Mouse (Mus musculus) CH12F3 (cell line): ENCODE data around the gene Btbd35f29.
"Not testable (repeated sequence)": the region's sequence is repeated elsewhere in the genome, so short reads cannot be mapped to it uniquely, and the experiment has no call there.

Experiments used
- in situ Hi-C: fragments of 300-500 bp; cut with MboI; formaldehyde crosslinking; loops from 2 replicates; pipeline ENCODE4 v1.14.3; 2020; ENCODE audit warnings: low sequenced_read_pairs

Gene Btbd35f29

DNA sequence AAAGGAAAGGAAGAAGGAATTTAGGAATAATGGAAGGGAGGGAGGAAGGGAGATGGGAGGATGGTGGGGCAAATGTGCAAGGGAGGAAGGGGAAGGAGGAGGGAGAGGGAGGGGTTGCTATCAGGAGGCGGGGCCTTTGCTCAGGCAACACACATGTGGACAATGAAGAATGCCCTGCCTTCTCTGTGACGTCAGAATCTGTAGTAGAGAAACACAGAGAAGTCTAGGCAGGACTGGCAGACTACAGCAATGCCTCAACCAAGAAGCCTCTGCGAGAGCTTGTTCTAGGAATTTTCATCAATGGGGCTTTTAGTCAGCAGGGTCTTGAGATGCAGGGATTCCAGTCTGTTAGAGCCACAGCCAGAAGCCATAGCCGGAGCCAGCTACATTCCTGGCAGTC lies at the start of gene Btbd35f29:
TSS of gene Btbd35f29 (plus strand) at position 301 of the 400 bp plus-strand sequence.
- in situ Hi-C loops = not testable (repeated sequence)

DNA sequence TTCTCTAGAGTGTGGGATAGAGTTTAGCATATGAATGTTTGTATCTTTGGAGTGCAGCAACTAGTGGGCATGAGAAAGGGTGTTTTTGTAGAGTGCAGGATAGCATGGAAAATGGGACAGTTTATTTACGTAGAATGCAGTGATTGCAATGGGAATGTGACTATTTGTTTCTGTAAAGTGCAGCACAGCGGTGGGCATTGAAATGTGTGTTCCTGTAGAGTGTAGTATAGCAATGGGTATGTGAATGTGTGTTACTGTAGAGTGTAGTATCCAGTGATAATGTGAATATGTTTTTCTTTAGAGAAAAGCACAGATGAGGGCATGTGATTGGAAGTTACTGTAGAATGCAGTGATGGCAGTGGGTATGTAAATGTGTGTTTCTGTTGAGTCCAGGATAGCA lies 23.9 kb downstream of the Btbd35f29 start:
- in situ Hi-C loops = not testable (repeated sequence)

DNA sequence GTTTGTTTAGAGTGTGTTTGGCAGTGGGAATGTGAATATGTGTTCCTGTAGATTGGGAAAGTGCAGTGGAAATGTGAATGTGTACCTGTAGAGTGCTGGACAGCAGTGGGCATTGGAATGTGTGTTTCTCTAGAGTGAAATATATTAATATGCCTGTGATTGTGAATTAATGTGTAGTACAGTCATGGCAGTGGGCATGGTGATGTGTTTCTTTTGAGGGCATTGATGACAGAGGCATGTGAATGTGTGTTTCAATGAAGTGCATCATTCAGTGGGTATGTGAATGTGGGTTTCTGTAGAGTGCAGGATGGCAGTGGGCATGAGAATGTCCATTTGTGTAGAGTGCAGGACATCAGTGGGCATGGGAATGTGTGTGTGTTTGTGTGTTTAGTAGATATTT lies 27.7 kb downstream of the Btbd35f29 start:
- in situ Hi-C loops = not testable (repeated sequence)

DNA sequence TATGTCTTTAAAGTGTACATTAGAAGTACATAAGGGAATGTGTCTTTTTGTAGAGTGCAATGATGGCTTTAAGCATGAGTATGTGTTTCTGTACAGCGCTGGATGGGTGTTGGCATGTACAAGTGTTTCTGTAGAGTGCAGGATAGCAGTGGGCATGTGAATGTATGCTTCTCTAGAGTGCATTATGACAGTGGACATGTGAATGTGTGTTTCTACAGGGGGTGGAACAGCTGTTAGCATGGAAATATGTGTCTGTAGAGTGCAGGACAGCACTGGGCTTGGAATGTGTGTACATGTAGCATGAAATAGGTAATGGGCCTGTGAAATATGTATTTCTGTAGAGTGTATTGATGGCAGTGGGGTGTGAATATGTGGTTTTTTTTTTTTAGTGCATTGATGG lies 28.4 kb downstream of the Btbd35f29 start:
- in situ Hi-C loops = not testable (repeated sequence)

- in situ Hi-C loops = not testable (repeated sequence)
Measured at GRCm38 (mm10) chrX:31158534-31159085, 41.1 kb downstream of the Btbd35f29 start.

GRCm38 (mm10) chrX:31159450-31160322 lies 42.2 kb downstream of the Btbd35f29 start:
- in situ Hi-C loops = not testable (repeated sequence)

DNA sequence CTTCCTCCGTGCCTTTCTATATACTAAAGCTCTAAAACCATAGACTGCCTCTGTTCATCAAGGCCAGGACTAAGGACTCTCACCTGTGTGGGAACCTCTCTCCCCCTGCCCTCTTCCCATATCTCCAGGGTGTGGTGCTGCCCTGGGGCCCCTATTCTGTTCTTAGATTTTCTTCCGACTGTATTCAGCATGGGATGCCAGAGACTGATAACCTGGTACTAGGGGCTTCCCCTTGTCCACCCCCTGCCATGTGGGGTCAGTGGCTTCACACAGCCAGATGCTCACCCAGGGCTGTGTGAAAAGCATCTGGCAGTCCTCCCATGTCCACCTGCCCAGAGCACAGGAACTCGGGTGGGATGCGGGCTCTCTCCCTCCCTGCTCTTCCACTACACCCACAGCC lies 43.1 kb downstream of the Btbd35f29 start:
- in situ Hi-C loops = not testable (repeated sequence)

- in situ Hi-C loops = not testable (repeated sequence)
Measured at GRCm38 (mm10) chrX:31162638-31163037, 45.2 kb downstream of the Btbd35f29 start.

DNA sequence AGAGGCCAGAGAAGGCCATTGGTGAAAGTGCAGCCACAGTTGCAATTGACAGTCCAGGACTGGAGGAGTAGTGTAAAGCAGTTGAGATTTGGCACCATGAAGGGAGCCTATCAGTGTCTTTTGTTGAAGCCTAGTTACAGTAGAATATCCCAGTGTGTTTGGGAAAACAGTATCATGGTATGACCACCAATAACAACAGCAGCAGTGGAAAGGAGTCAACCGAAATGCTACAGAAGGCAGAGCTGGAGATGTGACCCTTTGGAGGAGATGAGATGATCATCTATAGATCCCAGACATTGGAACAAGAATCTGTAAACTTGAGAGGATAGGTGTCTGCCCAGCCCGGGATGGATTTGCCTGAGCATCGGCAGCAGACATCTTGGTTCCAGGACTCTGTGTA lies 47.7 kb downstream of the Btbd35f29 start:
- in situ Hi-C loops = not testable (repeated sequence)
